Mouse (Mus musculus): ENCODE data around the gene Cmpk1.

- no peak for TF ChIP-seq CTCF (conservative IDR thresholded peaks at IDR 0.05; ENCODE audit: insufficient read depth, insufficient read length, low read depth, low read length)
- no peak for TF ChIP-seq POLR2A (IDR thresholded peaks at IDR 0.05; ENCODE audit: low read depth, low read length)
Observed at GRCm38 (mm10) chr4:114994218-114994617, 7.2 kb upstream of the Cmpk1 start.

Data from kidney, adult 2 months (tissue).